Mouse (Mus musculus) CH12.LX (cell line): ENCODE results near the gene Mmgt1. TPM values are rescaled to one million over a fixed set of nuclear protein-coding genes. Genes with fewer than 3 reads are reported as not detected.

Experiments
- DNase-seq: peaks from one replicate; pipeline ENCODE4 v3.0.0-alpha.2; 2013; ENCODE audit errors: extremely low read depth
- H3K27ac ChIP-seq: 2 replicates; pipeline ENCODE4 v1.5.1; 2012; ENCODE audit warnings: low read depth, mild to moderate bottlenecking, control low read depth, moderate library complexity; ENCODE audit not compliant: insufficient read depth
- H3K27me3 ChIP-seq: replicated peaks from 2 replicates; pipeline ENCODE3; 2012; ENCODE audit warnings: inconsistent platforms
- H3K36me3 ChIP-seq, 2 experiments: replicated peaks in 1 of 2; 2 replicates each; pipeline versions ENCODE3 to v1.6.1; 2012; ENCODE audit warnings: inconsistent platforms in 1 of 2, low read length in 1 of 2, mild to moderate bottlenecking in 1 of 2, mixed read lengths in 1 of 2, moderate library complexity in 1 of 2; ENCODE audit not compliant: control insufficient read depth in 1 of 2, insufficient read depth in 1 of 2
- H3K4me1 ChIP-seq, 2 experiments: 2 replicates each; pipeline ENCODE4 v1.6.1; 2012; ENCODE audit warnings: inconsistent platforms in 1 of 2, moderate library complexity in 1 of 2; ENCODE audit not compliant: insufficient read depth in 2 of 2, control insufficient read depth in 1 of 2
- H3K4me2 ChIP-seq: 2 replicates; pipeline ENCODE4 v1.6.1; 2012; ENCODE audit warnings: low read depth, mild to moderate bottlenecking, control low read depth; ENCODE audit not compliant: poor library complexity, insufficient read depth, severe bottlenecking
- H3K4me3 ChIP-seq, 3 experiments: fragments of 150-350 bp in 1 of 3; sonication (generic) in 1 of 3; replicated peaks in 1 of 3; 2 replicates each; pipeline versions ENCODE3 to v1.5.1; 2011 to 2012; ENCODE audit warnings: low read depth in 2 of 3, low read length in 2 of 3, mild to moderate bottlenecking in 2 of 3, moderate library complexity in 2 of 3, control low read depth in 1 of 3, improper control_type of control experiment in 1 of 3, inconsistent platforms in 1 of 3, mixed read lengths in 1 of 3; ENCODE audit not compliant: poor library complexity in 1 of 3
- H3K79me2 ChIP-seq: replicated peaks from 2 replicates; pipeline ENCODE4 v1.6.1; 2012; ENCODE audit warnings: mild to moderate bottlenecking, moderate library complexity; ENCODE audit not compliant: control insufficient read depth, poor library complexity, insufficient read depth, severe bottlenecking; ENCODE audit errors: extremely low read depth
- H3K9ac ChIP-seq: 2 replicates; pipeline ENCODE4 v1.6.1; 2012; ENCODE audit warnings: low read depth, mild to moderate bottlenecking, control low read depth, moderate library complexity; ENCODE audit not compliant: insufficient read depth
- H3K9me3 ChIP-seq: replicated peaks from 2 replicates; pipeline ENCODE3; 2012; ENCODE audit warnings: low read length, inconsistent platforms, mixed read lengths
- BHLHE40 ChIP-seq: IDR thresholded peaks from 2 replicates; pipeline ENCODE4 v1.6.1; 2011; ENCODE audit warnings: mild to moderate bottlenecking, low read depth, low read length, improper control_type of control experiment
- CHD1 ChIP-seq: IDR thresholded peaks from 2 replicates; pipeline ENCODE4 v1.6.1; 2012; ENCODE audit warnings: low read depth, low read length, improper control_type of control experiment, inconsistent platforms
- CTCF ChIP-seq, 2 experiments: IDR thresholded peaks in 1 of 2; conservative IDR thresholded peaks in 1 of 2; 2 replicates each; pipeline ENCODE4 v1.5.1; 2011 to 2012; ENCODE audit warnings: low read depth in 2 of 2, low read length in 2 of 2, improper control_type of control experiment in 1 of 2, inconsistent platforms in 1 of 2, mild to moderate bottlenecking in 1 of 2, moderate library complexity in 1 of 2
- ELF1 ChIP-seq: IDR thresholded peaks from 2 replicates; pipeline ENCODE4 v1.6.1; 2014; ENCODE audit warnings: low read depth, mild to moderate bottlenecking, inconsistent platforms, low read length, improper control_type of control experiment
- EP300 ChIP-seq: IDR thresholded peaks from 2 replicates; pipeline ENCODE4 v1.6.1; 2011; ENCODE audit warnings: low read length, improper control_type of control experiment
- IRF4 ChIP-seq: IDR thresholded peaks from 2 replicates; pipeline ENCODE4 v1.6.1; 2014; ENCODE audit warnings: low read depth, mild to moderate bottlenecking, inconsistent platforms, low read length, improper control_type of control experiment
- KAT2A ChIP-seq: IDR thresholded peaks from 2 replicates; pipeline ENCODE4 v1.6.1; 2012; ENCODE audit warnings: low read length, improper control_type of control experiment, inconsistent platforms; ENCODE audit not compliant: insufficient replicate concordance
- MAX ChIP-seq: IDR thresholded peaks from 2 replicates; pipeline ENCODE4 v1.6.1; 2011; ENCODE audit warnings: low read length, improper control_type of control experiment
- MAZ ChIP-seq: IDR thresholded peaks from 2 replicates; pipeline ENCODE4 v1.6.1; 2012; ENCODE audit warnings: low read depth, mild to moderate bottlenecking, inconsistent platforms, low read length, improper control_type of control experiment, moderate library complexity
- MEF2A ChIP-seq: IDR thresholded peaks from 2 replicates; pipeline ENCODE4 v1.6.1; 2014; ENCODE audit warnings: low read depth, mild to moderate bottlenecking, inconsistent platforms, low read length, improper control_type of control experiment, borderline replicate concordance
- MXI1 ChIP-seq: IDR thresholded peaks from 2 replicates; pipeline ENCODE4 v1.6.1; 2011; ENCODE audit warnings: mild to moderate bottlenecking, low read depth, low read length, improper control_type of control experiment
- MYC ChIP-seq: IDR thresholded peaks from 2 replicates; pipeline ENCODE4 v1.6.1; 2011; ENCODE audit warnings: low read depth, mild to moderate bottlenecking, improper control_type of control experiment, low read length
- NRF1 ChIP-seq: IDR thresholded peaks from 2 replicates; pipeline ENCODE4 v1.6.1; 2014; ENCODE audit warnings: low read depth, mild to moderate bottlenecking, inconsistent platforms, low read length, improper control_type of control experiment, moderate library complexity
- RCOR1 ChIP-seq: conservative IDR thresholded peaks from 2 replicates; pipeline ENCODE4 v1.6.1; 2012; ENCODE audit warnings: low read depth, mild to moderate bottlenecking, inconsistent platforms, low read length, improper control_type of control experiment
- SMC3 ChIP-seq: IDR thresholded peaks from 2 replicates; pipeline ENCODE4 v1.6.1; 2011; ENCODE audit warnings: low read depth, low read length, improper control_type of control experiment
- TBP ChIP-seq: conservative IDR thresholded peaks from 2 replicates; pipeline ENCODE4 v1.6.1; 2011; ENCODE audit warnings: low read depth, low read length, improper control_type of control experiment
- UBTF ChIP-seq: IDR thresholded peaks from 2 replicates; pipeline ENCODE4 v1.6.1; 2012; ENCODE audit warnings: low read depth, mild to moderate bottlenecking, inconsistent platforms, low read length, improper control_type of control experiment, moderate library complexity
- ZKSCAN1 ChIP-seq: IDR thresholded peaks from 2 replicates; pipeline ENCODE4 v1.6.1; 2012; ENCODE audit warnings: low read depth, inconsistent platforms, low read length, improper control_type of control experiment, borderline replicate concordance
- dilution Hi-C: fragments of 300-500 bp; cut with MboI; formaldehyde crosslinking; loops from 2 replicates; pipeline ENCODE4 v1.14.3; 2020; ENCODE audit warnings: low sequenced_read_pairs; ENCODE audit not compliant: extremely low pct_unique_long_range_greater_than_20kb, extremely low pct_ligation_motif_present
- in situ Hi-C: fragments of 300-500 bp; cut with MboI; formaldehyde crosslinking; loops from 3 replicates; pipeline ENCODE4 v1.14.3; 2019; ENCODE audit warnings: low sequenced_read_pairs, low pct_ligation_motif_present, low pct_unique_long_range_greater_than_20kb, mixed read lengths
- polyA plus RNA-seq: library from polyadenylated mRNA; unstranded; fragments of >175 nt; gene quantifications from 2 replicates; pipeline ENCODE4 v1.2.1, GENCODE M21; 2012; ENCODE audit warnings: low read depth; ENCODE audit not compliant: insufficient read length
- total RNA-seq, 2 experiments: library from RNA; depleted of rRNA; stranded (reverse); fragments of 300-350 nt in 1 of 2; fragments of >200 nt in 1 of 2; gene quantifications; 2 replicates each; pipeline ENCODE4 v1.2.3; 2012 to 2014

Mmgt1 gene
- total and polyA plus RNA-seq, 3 experiments: 15.8 to 37.8 (median 17.0) TPM

DNA sequence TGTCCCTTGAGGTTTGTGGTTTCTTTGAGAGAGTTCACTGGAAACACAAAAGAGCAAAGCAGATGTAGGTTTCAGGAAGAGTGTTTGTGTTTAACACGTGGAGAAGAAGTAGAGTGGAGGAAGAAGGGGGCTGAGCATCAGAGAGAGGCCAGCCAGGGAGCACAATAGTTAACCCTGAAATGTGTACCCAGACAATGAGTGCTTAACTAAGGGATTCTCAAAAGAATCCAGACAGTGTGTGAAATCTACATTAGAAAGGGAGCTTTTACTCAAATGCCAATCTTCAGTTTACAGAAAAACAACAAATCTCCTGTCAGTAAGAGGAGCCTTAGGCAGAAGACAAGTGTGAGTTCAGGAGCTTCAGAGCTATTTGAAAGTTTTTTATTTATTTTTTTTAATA lies 42.2 kb upstream of the Mmgt1 start:
- H3K27ac ChIP-seq: no peak overlapping the region
- H3K9ac ChIP-seq: no peak overlapping the region
- in situ Hi-C loops: no loop called here
- H3K9me3 ChIP-seq: no peaks in the 10 kb centered on the region
- no peaks in the 10 kb centered on the region for H3K79me2 ChIP-seq
- no peaks in the 10 kb centered on the region for H3K4me1 ChIP-seq
- TF ChIP-seq SMC3: no peak
- TF ChIP-seq, all 38 proteins: peak for 0
- no peak for DNase-seq
- H3K4me2 ChIP-seq: no peak overlapping the region
- dilution Hi-C loops: no loop called here
- no peaks in the 10 kb centered on the region for H3K27me3 ChIP-seq
- peaks cover 0 to 5% of the 10 kb centered on the region in 2 experiments for H3K36me3 ChIP-seq
- H3K4me3 ChIP-seq: no peak overlapping the region

DNA sequence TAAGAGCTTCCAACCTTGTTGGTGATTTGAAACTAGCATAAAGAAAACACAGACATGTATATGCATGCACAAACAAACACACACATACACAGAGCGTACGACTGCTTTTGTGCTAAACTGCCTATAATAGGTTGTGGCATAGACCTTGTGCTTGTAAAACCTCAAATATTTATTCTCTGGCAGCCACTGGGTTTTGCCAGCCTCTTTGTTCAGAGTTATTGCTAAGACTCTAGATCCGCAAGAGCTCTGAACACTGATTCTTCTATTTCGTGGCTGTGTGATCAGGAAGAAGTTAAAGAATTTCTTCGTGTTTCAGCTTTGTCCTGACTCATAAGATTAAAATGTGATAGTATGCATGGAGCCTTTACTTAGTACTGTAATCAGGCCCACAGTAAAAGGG lies 38.3 kb upstream of the Mmgt1 start:
- Histone ChIP-seq H3K27ac (no peak overlapping the region), H3K4me3 (no peak overlapping the region), H3K4me1 (no peaks in the 10 kb centered on the region), H3K79me2 (no peaks in the 10 kb centered on the region), H3K9ac (no peak overlapping the region), H3K27me3 (no peaks in the 10 kb centered on the region), H3K4me2 (no peak overlapping the region), H3K36me3 (peaks cover 0 to 5% of the 10 kb centered on the region in 2 experiments), H3K9me3 (no peaks in the 10 kb centered on the region)
- dilution Hi-C loops (no loop called here), in situ Hi-C loops (no loop called here)
- TF ChIP-seq NRF1 (no peak), MXI1 (no peak), UBTF (no peak), TBP (no peak), EP300 (no peak), CTCF (conservative IDR thresholded peaks at IDR 0.05 in 1 of 2, IDR thresholded peaks at IDR 0.05 in 1 of 2; ENCODE audit: low read depth in 2 of 2, low read length in 2 of 2) (no peak), CHD1 (no peak), ZKSCAN1 (no peak), RCOR1 (no peak), MEF2A (no peak), KAT2A (no peak), BHLHE40 (no peak), MAZ (no peak), IRF4 (no peak), MAX (no peak), MYC (no peak), ELF1 (no peak)
- DNase-seq: no peak
